Mouse (Mus musculus) frontal cortex, postnatal 14 days (tissue): Measurements from ENCODE around the gene Cerkl.

Source experiments
- DNase-seq, 2 experiments: peaks; one replicate each; pipeline ENCODE4 v3.0.0; 2022; ENCODE audit warnings: low spot score in 2 of 2

Gene Cerkl

GRCm38 (mm10) chr2:79316182-79316880 is 140.3 kb downstream of the Cerkl start:
- no peak for DNase-seq

- no peak for DNase-seq
Measured at GRCm38 (mm10) chr2:79315108-79315507, 141.5 kb downstream of the Cerkl start.

- no peak for DNase-seq
Measured at GRCm38 (mm10) chr2:79312499-79312898, 144.1 kb downstream of the Cerkl start.

DNA sequence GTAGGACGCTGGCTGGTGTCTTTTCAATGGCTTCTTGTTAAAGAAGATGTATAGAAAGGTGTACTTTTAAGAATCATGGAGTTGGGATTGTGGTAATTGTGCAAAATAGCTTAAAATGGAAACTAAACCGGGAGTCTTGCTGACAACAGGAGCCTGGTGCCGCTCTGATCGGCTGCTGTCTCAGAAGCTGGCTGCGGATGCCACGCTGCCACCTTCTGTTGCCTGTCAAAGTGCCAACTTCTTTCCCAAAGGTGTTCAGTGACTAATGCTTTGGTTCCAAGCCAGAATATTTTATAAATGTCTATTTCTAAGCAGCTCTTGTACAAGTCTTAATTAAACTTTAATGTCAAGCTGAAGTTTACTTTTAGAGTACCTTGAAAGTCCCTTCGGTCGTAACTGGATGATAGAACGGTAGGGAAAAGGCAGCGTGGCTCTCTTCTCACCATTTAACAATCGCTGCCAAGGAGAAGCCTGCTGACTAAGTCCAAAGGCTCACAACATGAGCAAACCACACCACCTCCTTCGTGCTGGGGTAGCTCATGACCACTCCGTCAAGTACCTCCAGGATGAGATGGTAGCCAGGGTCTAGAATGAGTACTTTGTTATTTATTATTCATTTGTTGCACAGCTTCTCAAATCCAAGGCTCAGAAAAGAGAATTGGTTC is 147.0 kb downstream of the Cerkl start:
- no peak for DNase-seq

DNA sequence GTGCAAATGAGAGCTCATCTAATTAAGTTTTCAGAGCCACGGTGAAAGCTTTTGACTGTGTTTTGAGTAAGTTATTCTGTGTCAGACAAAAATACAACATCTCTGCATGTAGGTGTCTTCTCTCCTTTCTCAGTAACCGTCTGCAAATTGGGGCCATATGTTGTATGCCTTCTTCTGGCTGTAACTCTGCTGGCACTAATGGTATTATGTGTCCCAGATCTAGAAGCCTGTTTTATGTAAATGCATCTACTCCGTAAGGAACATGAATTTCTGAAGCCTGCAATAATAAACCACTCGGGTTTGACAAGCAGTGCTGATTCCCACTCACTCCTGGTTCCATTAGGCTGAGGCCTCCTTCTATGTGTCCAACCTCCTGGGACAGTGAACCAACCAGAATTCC is 149.0 kb downstream of the Cerkl start:
- DNase-seq: no peak

DNA sequence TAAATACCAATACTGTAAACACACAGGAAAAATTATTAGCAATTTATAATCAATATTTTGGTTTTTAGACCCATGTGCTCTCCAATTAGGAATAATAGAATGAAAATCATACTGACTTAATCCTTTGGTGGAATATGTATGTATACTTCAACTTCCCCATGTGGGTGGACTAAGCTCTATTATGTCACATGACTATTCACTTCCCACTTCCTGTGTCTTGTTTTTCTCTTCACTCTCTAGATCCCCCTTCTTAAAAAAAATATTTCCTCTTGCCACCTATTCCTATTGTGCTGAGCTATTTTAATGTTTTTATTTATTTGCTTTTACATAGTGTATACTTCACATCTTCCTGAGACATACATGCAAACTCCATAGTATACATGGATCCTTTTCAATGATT is 154.2 kb downstream of the Cerkl start:
- DNase-seq: no peak

GRCm38 (mm10) chr2:79292431-79292830 is 164.2 kb downstream of the Cerkl start:
- DNase-seq: no peak

DNA sequence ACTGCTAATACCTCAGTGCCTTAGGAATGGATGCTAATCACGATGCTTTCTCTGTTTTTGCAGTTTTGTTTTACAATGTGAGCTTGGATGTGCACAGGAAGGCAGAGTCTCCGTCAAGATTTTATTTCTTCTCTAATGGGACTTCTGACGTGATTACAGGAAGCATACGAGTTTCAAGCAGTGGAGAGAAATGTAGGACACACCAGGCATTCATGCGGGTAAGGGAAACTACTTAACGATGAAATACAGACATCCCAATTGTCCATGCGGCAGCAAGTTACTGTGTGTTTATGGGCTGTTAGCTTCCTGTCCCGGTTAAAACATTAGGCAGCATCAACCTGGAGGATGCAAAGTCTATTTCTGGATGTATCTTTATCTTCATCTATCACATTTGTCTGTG is 164.7 kb downstream of the Cerkl start:
- DNase-seq: no peak

- no peak for DNase-seq
Measured at GRCm38 (mm10) chr2:79290149-79290548, 166.4 kb downstream of the Cerkl start.

DNA sequence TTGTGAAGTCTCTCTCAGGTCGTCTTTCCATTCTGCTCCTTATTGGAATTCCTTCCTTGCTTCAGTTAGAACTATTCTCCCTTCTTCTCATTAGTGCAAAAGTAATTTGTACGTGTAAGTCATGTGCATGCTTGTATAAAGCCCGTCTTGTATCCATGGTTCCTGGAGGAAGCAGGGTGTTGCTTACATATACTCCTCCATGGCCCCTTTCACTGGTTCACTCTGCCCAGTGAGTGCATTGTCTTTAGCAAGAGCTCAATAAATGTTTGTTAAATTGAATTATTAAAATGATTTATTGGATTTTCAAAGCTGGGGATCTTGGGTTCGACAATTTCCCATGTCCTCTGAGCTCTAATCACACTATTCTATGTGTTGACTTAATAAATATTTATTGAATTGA is 172.4 kb downstream of the Cerkl start:
- DNase-seq: no peak
